Mouse (Mus musculus): ENCODE results near the gene Eif2b2. TPM values are rescaled to one million over a fixed set of nuclear protein-coding genes. Genes with fewer than 3 reads are reported as not detected.

Eif2b2 gene
- polyA plus RNA-seq, 1 experiment: 58.0 TPM

DNA sequence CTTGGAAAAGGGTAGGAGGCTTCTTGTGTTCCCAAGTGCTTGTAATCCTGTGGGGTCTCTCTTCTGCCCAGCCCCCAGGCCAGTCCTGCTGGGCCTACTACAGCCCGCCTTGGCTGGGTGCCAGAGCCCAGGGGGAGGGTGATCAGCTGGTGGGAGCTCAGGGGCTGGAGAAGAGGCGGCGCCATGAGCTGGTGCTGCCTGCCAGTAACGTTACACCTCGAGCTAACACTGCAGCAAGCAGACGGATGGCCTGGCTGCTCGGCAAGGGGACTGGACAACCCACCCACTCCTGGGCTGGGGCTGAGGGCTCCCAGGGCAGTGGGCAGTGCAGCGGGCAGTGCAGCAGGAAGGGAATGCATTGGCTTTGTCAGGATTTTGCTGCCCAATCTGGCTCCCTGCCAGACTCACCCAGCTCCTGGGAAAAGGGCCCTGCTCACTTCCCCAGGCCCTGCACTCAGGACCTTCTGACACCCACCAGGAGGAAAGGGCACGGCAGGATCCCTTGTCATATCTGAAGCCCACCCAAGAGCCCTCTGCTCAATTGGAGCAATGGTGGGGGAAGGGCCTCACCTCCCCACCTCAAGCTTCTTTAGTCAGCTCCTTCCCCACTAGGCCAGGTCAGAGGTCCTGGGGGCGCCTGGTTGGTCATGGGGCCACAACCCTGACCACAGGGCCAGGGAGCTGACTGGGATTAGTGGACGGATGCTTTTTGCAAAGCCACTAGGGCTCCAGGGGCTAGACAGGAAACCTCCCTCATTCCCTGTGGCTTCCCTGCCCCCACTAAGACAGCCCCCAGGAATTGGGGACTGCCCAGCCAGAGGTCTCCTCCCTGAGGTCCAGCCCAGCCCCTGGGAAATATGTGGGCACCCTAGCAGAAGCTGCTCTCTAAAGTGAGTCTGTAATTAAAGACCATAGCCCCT is 43.1 kb upstream of the Eif2b2 start:
- H3K36me3 ChIP-seq (ENCODE audit: control insufficient read depth, insufficient read depth, low read length, poor library complexity, severe bottlenecking): no peaks in the 10 kb centered on the region
- no peaks in the 10 kb centered on the region for H3K9me3 ChIP-seq (replicated peaks; ENCODE audit: control insufficient read depth, insufficient read depth, low read length, poor library complexity, severe bottlenecking)
- TF ChIP-seq CTCF (IDR thresholded peaks at IDR 0.05; ENCODE audit: low read depth, low read length) (no peak), EP300 (IDR thresholded peaks at IDR 0.05; ENCODE audit: insufficient read depth, low read depth, low read length) (no peak), POLR2A (IDR thresholded peaks at IDR 0.05; ENCODE audit: insufficient read depth, low read length) (no peak)
- H3K4me3 ChIP-seq (ENCODE audit: low read depth, low read length): no peak overlapping the region
- H3K4me1 ChIP-seq (ENCODE audit: control insufficient read depth, insufficient read depth, low read length): no peaks in the 10 kb centered on the region
- no peaks in the 10 kb centered on the region for H3K27me3 ChIP-seq (ENCODE audit: control insufficient read depth, insufficient read depth, low read length, poor library complexity, severe bottlenecking)
- no peak overlapping the region for H3K27ac ChIP-seq (ENCODE audit: insufficient read depth, low read length)
- no peak overlapping the region for H3K9ac ChIP-seq (ENCODE audit: low read depth, poor library complexity, severe bottlenecking)

- Histone ChIP-seq H3K36me3 (ENCODE audit: control insufficient read depth, insufficient read depth, low read length, poor library complexity, severe bottlenecking) (no peaks in the 10 kb centered on the region), H3K27me3 (ENCODE audit: control insufficient read depth, insufficient read depth, low read length, poor library complexity, severe bottlenecking) (no peaks in the 10 kb centered on the region), H3K4me1 (ENCODE audit: control insufficient read depth, insufficient read depth, low read length) (no peaks in the 10 kb centered on the region), H3K9me3 (replicated peaks; ENCODE audit: control insufficient read depth, insufficient read depth, low read length, poor library complexity, severe bottlenecking) (no peaks in the 10 kb centered on the region), H3K9ac (ENCODE audit: low read depth, poor library complexity, severe bottlenecking) (no peak overlapping the region), H3K27ac (ENCODE audit: insufficient read depth, low read length) (no peak overlapping the region), H3K4me3 (ENCODE audit: low read depth, low read length) (peak overlapping the region; percentile 22)
- TF ChIP-seq EP300 (IDR thresholded peaks at IDR 0.05; ENCODE audit: insufficient read depth, low read depth, low read length): no peak
- no peak for TF ChIP-seq CTCF (IDR thresholded peaks at IDR 0.05; ENCODE audit: low read depth, low read length)
- no peak for TF ChIP-seq POLR2A (IDR thresholded peaks at IDR 0.05; ENCODE audit: insufficient read depth, low read length)
These were observed 42.3 kb upstream of the Eif2b2 start for GRCm38 (mm10) chr12:85176846-85177523.

DNA sequence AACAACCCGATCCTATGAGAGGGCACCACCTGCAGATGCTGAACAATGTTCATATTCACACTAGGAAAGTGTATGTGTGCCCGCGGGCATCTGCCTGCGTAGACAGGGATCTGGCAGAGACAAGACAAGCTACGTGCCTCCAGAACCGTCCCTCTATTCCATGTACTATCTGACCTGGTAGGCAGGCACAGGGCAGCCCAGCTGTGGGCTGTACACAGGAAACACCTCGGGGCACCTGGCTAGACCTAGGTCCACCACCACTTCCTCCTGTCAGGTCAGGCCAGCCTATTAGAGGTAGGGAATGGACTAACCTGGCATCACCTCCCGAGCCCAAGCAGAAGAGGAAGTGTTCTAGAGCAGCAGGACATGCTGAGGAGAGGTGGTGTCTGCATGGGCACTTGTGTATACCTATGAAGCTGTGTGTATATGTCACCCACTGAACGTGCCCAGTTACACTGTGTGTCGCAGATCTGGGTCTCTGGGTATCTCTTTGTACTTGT is 41.5 kb upstream of the Eif2b2 start, which contains the start of gene Pgf:
Gene Pgf, minus strand, starts transcription at position 51 of the 500 bp plus-strand sequence.
- Histone ChIP-seq H3K4me1 (ENCODE audit: control insufficient read depth, insufficient read depth, low read length) (no peaks in the 10 kb centered on the region), H3K9ac (ENCODE audit: low read depth, poor library complexity, severe bottlenecking) (no peak within 1 kb of the TSS), H3K36me3 (ENCODE audit: control insufficient read depth, insufficient read depth, low read length, poor library complexity, severe bottlenecking) (no peaks in the 10 kb centered on the region), H3K27ac (ENCODE audit: insufficient read depth, low read length) (no peak within 1 kb of the TSS), H3K27me3 (ENCODE audit: control insufficient read depth, insufficient read depth, low read length, poor library complexity, severe bottlenecking) (no peaks in the 10 kb centered on the region), H3K9me3 (replicated peaks; ENCODE audit: control insufficient read depth, insufficient read depth, low read length, poor library complexity, severe bottlenecking) (no peaks in the 10 kb centered on the region), H3K4me3 (ENCODE audit: low read depth, low read length) (peak within 1 kb of the TSS; percentile 22)
- TF ChIP-seq POLR2A (IDR thresholded peaks at IDR 0.05; ENCODE audit: insufficient read depth, low read length) (no peak), EP300 (IDR thresholded peaks at IDR 0.05; ENCODE audit: insufficient read depth, low read depth, low read length) (no peak), CTCF (IDR thresholded peaks at IDR 0.05; ENCODE audit: low read depth, low read length) (no peak)

GRCm38 (mm10) chr12:85178294-85178693 is 41.0 kb upstream of the Eif2b2 start:
- H3K36me3 ChIP-seq (ENCODE audit: control insufficient read depth, insufficient read depth, low read length, poor library complexity, severe bottlenecking): no peaks in the 10 kb centered on the region
- no peak for TF ChIP-seq EP300 (IDR thresholded peaks at IDR 0.05; ENCODE audit: insufficient read depth, low read depth, low read length)
- no peak for TF ChIP-seq POLR2A (IDR thresholded peaks at IDR 0.05; ENCODE audit: insufficient read depth, low read length)
- no peak for TF ChIP-seq CTCF (IDR thresholded peaks at IDR 0.05; ENCODE audit: low read depth, low read length)
- no peaks in the 10 kb centered on the region for H3K4me1 ChIP-seq (ENCODE audit: control insufficient read depth, insufficient read depth, low read length)
- no peak overlapping the region for H3K9ac ChIP-seq (ENCODE audit: low read depth, poor library complexity, severe bottlenecking)
- H3K27ac ChIP-seq (ENCODE audit: insufficient read depth, low read length): no peak overlapping the region
- no peaks in the 10 kb centered on the region for H3K9me3 ChIP-seq (replicated peaks; ENCODE audit: control insufficient read depth, insufficient read depth, low read length, poor library complexity, severe bottlenecking)
- H3K4me3 ChIP-seq (ENCODE audit: low read depth, low read length): no peak overlapping the region
- no peaks in the 10 kb centered on the region for H3K27me3 ChIP-seq (ENCODE audit: control insufficient read depth, insufficient read depth, low read length, poor library complexity, severe bottlenecking)

- no peak overlapping the region for H3K4me3 ChIP-seq (ENCODE audit: low read depth, low read length)
- no peak overlapping the region for H3K27ac ChIP-seq (ENCODE audit: insufficient read depth, low read length)
- TF ChIP-seq POLR2A (IDR thresholded peaks at IDR 0.05; ENCODE audit: insufficient read depth, low read length): no peak
- TF ChIP-seq EP300 (IDR thresholded peaks at IDR 0.05; ENCODE audit: insufficient read depth, low read depth, low read length): no peak
- no peak for TF ChIP-seq CTCF (IDR thresholded peaks at IDR 0.05; ENCODE audit: low read depth, low read length)
- H3K9ac ChIP-seq (ENCODE audit: low read depth, poor library complexity, severe bottlenecking): no peak overlapping the region
- H3K36me3 ChIP-seq (ENCODE audit: control insufficient read depth, insufficient read depth, low read length, poor library complexity, severe bottlenecking): no peaks in the 10 kb centered on the region
- no peaks in the 10 kb centered on the region for H3K4me1 ChIP-seq (ENCODE audit: control insufficient read depth, insufficient read depth, low read length)
- H3K27me3 ChIP-seq (ENCODE audit: control insufficient read depth, insufficient read depth, low read length, poor library complexity, severe bottlenecking): no peaks in the 10 kb centered on the region
- H3K9me3 ChIP-seq (replicated peaks; ENCODE audit: control insufficient read depth, insufficient read depth, low read length, poor library complexity, severe bottlenecking): no peaks in the 10 kb centered on the region
These were observed 37.6 kb upstream of the Eif2b2 start for GRCm38 (mm10) chr12:85181475-85182344.

All from ES-Bruce4 (cell line).